Mouse (Mus musculus): ENCODE measurements at regions not wholly inside any gene's neighbourhood (a gene's known extent, or its start where the extent isn't known, plus 50 kb on each side); places are given as distances from the start of the nearest gene placed in this dataset.

DNA sequence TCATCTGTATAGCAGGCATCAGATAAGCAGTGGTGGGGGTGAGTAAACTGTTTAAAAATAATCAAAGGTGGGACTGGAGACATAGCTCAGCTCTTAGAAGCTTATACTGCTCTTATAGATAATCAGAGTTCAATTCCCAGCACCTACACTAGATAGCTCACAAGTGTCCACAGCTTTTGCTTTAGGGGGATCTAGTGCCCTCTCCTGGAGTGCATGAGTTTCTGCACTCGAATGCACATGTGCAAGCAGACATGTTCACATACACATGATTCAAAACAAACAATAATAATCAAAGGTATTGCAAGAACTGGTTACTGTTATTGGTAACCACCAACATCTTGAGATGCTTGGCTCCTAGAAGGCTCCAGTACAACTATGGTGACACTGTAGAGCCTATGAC, 343.3 kb downstream of the Gpam start:
- DNase-seq = no peak

DNA sequence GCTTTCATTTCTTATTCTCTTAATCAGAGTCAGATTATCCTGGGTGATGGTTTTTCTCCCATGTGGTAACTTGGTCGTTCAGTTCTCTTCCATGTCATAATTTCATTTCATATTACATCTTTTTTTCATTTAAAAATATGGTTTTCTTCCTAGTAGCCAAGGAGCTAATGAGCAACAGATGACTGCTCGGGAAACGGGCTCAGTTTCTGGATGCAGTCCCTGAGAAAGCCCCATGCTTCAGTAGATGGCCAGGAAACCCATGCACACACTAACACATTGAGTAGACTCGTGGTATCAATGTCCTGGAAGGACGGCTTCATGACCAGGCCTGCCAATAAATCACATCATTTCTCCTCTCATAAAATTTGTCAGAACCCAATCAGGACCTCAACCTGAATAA, 369.3 kb downstream of the Gpam start:
- DNase-seq = no peak

DNA sequence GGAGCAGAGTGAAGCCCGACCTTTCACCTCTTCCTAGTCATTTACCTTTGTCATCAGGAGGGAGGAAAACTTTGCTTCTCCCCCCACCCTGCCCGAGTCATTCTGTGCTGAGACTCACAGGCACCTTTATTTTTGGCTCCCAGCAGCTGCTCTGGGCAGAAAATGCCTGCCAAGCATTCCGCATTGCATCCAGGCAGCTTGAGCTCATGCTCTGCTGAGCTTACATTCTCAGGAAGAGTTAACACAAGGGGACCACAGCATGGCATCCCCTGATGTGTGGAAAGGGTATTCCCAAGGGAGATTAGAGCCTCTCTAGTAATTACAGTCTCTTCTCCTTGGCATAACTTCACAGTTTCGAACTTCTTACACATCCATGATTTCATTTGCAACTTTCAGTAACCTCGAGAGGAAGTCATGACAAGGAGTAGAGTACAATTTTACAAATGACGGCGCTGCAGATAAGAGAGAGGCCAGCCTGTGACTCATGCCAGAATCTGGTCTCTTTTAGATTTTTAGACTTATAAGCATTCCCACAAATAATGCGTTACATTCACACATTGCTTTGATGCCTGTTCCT, 370.3 kb downstream of the Gpam start:
- DNase-seq = no peak

DNA sequence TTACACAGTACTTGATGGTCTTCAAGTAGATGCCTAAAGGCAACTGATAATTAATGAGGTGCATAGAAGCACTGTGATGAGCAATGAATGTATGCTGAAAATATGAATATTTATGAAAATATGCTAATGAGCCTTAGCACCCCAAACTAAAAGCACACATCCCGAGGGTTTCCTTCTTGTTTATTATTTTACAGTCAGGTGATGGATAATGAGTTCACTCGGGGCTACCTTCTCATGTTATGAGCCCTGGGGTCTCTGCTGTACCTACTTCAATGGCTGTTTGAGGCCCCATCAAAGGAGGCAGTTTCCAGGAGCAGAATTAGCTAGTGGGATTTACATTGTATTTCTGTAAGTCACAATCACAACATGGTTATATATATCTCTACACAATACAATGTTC, 371.6 kb downstream of the Gpam start:
- DNase-seq = no peak

DNA sequence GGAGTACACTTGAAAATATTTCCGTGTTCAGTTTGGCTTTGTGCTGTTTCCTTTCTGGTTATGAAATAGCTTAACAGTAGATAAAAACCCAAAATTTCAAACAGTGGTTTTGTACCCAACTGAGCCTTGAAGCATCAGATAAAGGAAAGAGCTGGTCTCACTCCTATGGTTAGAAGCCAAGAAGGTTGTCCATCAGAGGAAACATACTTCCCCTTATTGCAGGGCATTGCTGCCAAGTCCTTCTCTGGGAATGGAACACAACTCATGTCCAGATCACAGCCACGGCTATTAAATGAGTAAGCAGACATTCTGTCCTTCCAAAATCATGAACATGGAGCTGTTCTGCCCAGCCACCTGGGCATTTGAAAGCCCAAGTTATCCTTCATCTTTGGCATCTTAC, 393.1 kb downstream of the Gpam start:
- no peak for DNase-seq

DNA sequence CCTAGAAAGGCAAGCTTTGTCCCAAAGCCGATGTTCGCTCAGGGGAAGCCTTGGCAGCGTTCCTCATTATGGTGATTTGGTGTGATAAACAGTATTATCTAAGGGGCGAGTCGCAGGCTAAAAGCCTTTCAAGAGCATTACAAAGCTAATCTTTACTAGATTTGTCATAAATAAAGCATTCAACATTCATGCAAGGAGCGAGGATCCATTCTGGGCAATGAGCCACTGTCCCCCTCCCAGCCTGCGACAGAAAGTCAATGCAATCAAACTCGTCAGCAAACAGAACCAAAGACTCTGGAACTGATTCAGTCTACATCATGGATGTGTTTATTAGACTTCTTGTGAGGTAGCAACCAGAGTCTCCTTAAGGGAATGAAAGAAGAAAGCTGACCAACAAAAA, 395.3 kb downstream of the Gpam start:
- DNase-seq = no peak

DNA sequence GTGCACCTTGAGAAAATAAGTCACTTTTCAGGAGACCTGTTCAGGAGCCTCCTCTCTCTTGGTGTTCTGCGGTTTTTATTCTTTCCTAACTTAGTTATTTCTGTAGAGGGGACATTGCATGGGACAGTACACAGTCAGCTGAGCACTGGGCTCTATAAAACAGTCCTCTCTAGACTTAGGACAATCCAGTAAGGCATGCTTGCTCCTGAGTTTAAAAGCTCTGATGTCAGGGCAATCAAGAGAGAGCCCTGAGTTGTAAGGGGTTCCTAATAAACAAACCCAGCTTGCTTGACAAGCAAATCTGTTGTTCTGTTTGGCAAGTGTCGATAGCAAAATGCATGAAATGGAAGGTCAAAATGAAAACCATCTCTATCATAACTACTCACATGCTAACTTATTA, 395.7 kb downstream of the Gpam start:
- no peak for DNase-seq

DNA sequence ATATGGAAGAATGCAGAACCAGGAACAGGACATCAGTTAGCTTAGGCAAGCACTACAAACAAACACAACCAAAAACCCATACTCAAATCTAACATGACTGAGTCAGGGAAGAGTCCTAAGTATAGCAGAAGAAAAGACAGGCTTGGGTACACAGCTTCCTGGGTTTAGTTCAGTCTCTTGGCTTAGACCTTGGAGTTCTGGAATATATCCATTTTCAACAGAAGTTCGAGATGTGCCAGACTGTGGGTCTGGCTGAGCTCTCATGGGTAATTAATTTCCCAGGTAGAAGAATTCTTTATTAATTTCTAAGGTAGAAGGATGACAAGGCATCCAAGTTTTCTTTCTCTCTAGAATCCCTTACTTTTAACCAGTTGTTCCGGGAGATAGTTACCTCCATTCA, 396.2 kb downstream of the Gpam start:
- no peak for DNase-seq

DNA sequence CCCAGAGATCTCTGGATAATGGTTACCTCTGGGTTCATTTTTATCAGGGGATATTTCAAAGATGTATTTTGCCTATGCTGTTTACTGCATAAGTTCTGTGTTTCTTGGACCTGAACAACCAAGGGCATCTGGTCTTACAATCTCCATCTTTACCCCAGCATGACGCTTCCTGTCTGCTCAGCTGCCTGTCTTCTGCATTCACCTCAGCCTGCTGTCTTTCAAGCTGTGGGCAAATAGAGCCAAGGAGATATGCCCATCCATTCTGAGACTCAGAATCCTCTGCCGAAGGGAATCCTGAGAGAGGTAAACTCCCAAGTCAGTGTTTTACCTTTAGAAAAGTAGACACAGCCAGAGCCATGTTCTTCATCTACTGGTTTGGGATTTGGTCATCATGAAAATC, 396.7 kb downstream of the Gpam start:
- DNase-seq = no peak

DNA sequence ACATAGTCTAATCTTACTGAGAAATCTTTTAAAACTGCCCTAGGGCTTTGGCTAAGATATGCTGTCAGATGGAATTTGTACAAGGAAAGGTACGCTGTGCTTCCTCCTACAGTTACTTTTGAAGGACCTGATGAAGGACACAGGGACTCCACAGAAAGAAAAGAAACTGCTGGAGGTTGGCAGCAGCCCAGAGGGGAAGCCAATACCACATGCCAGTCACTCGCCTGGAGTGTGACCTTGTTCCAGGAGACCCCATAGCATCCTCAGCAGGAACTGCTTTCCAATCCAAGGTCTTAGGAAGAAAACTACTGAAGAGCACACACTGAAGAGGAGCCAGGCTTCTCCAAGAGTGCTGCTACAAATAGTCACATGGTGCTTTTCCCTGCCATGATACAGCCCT, 404.9 kb downstream of the Gpam start:
- DNase-seq = no peak

DNA sequence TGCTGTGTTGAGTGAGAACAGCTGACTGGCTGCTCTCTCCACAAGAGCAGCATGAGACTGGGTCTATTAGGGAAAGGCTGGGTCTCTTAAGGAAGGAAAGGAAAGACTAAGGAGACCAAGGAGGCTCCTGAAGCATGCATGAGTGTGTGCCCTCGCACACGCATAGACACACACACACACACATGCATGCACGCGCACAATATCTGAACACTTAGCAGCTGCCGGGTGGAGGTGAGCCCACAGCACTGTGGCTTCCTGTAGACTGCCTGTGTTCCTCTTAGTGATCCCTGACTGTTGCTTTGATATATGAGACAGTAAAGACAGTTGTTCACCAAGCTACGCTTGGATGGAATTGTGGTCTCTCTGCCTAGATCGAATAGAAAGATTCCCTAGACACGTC, 429.6 kb downstream of the Gpam start:
- peak; percentile 4 for DNase-seq

DNA sequence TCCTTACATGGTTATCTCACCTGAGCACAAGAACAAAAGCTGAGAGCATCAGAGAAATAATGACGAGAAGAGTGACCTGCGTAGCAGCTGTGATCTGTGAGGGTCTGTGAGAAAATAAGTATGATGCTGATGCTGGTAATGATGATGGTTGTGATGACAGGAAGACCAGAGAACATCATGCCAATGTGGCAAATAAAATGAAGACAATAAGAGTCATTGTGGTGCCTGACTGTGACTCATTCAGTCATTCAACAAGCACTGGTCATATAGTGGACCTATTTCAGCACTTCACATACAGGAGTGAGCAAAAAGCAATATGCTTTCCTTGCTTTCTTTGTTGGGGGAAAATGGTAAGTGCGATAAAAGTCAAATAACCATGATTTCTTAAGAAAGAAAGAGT, 433.3 kb downstream of the Gpam start:
- no peak for DNase-seq

DNA sequence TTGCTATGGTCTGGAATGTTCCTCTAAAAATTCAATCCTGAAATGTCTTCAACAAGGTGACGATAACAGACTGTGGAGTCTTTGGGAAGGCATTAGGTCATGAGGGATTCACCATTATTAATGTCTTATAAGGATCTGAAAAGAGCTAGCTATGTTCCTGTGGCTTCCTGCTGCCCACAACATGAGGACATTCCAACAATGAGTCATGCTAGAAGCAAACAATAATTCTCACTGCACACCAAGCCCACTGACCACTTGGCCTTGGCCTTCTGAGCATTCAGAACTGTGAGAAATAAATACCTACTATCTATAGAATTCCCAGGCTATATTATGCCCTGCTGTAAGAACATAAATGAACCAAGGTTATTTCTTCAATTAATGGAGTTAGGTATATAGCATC, 433.9 kb downstream of the Gpam start:
- DNase-seq = no peak

DNA sequence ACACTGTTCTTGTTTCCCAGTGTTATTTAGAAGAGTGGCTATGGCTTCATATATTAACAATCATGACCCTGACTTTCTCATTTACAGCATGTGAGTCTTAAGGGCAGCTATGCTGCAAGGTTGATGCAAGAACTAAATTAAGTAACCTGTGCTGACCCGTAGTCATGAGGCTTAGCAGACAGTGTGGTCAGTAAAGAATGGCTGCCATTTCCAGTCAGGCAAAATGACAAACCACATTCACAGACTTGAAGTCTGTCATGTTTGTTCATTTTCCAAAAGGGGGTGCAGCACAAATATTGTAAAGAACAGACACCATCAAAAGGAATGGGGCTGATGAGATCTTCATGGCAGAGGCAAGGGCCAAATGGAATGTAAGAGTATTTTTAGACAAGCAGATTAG, 435.2 kb downstream of the Gpam start:
- no peak for DNase-seq

DNA sequence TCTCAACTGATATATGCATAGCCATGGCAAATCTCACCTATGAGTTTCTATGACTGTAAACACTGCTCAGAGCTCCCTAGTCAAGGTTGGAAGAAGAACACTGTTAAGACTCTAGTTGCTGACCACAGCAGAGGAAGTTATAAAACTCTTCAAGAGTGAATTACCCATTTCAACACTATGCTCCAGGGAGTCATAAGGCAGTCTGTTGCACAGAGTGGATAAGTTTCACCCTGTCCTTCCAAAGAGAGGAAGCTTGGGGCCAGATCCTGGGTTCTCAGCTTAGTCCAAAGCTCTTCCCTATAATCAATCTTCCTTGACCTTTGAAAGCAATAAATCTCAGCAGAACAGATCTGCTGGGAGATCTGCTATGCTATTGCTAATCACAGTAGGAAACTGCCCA, 438.4 kb downstream of the Gpam start:
- no peak for DNase-seq

DNA sequence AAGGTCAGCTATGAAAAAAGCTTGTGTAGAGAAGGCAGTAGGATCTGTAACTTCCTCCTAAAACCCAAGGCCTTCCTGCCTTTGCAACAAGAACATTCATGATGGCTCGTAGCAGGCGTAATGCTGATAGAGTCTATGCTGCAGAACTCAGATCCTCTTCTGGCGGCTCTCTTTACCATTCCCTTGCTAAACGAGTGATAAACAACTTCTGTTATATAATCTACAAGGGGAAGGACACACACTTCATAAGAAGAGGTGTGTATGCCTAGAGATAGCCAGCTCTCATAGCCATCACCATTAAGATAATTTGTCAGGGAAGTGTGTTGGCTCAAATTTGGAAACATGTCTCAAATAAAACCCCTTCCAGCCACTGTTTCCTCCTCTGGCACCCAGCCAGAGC, 441.9 kb downstream of the Gpam start:
- DNase-seq = no peak
